Mouse (Mus musculus) left cerebral cortex, adult 9 months (tissue): ENCODE data around the gene Gm15517.
A peak's percentile ranks its signal among the peaks of the same experiment; 100 is the strongest.

Source experiments
- DNase-seq, 2 experiments: peaks; one replicate each; pipeline ENCODE4 v3.0.0; 2022; ENCODE audit warnings: low spot score in 2 of 2

Gm15517 gene

DNA sequence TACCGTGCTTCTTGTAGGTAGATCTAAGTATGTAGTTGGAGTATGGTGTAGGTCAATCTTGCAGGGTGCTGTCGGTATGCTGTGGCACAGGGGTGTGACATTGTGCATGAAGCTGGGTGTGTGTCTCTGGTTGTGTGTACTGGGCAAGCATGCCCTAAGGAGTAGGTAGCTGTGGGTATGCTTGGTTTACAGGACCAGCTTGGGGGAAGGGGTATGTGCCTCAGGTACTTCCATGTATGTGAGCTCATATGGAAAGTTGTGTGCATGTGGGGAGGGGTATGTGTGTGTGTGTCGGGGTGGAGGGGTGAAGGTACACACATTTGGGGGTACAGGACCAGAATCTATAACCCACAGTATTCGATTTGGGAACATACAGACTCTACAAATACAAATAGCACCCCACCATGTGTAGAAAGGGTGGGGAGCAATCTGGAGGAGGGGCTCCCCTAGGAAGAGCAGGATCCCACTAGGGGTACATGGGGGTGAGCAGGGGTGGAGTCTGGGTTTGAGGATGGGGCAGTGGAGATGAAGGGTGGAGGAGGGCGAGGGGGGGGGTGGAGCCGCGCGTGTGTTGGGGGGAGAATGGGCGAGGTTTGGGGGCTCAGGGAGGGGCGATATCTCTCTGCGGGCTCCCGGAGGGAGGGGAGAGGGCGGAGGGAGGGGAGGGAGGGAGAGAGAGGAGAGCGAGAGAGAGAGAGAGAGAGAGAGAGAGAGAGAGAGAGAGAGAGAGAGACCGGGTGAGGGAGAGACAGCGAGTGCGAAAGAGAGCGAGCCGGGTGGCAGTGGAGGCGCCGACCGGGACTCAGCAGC, 48.4 kb downstream of the Gm15517 start, which contains the start of gene Shank1:
Gene Shank1, plus strand, starts transcription at position 779 of the 810 bp plus-strand sequence.
- peak in 1 of 2 experiments; percentile 10 for DNase-seq

- DNase-seq: peak in 1 of 2 experiments; percentile 13
Measured at GRCm38 (mm10) chr7:44310285-44310877, 49.1 kb downstream of the Gm15517 start.

DNA sequence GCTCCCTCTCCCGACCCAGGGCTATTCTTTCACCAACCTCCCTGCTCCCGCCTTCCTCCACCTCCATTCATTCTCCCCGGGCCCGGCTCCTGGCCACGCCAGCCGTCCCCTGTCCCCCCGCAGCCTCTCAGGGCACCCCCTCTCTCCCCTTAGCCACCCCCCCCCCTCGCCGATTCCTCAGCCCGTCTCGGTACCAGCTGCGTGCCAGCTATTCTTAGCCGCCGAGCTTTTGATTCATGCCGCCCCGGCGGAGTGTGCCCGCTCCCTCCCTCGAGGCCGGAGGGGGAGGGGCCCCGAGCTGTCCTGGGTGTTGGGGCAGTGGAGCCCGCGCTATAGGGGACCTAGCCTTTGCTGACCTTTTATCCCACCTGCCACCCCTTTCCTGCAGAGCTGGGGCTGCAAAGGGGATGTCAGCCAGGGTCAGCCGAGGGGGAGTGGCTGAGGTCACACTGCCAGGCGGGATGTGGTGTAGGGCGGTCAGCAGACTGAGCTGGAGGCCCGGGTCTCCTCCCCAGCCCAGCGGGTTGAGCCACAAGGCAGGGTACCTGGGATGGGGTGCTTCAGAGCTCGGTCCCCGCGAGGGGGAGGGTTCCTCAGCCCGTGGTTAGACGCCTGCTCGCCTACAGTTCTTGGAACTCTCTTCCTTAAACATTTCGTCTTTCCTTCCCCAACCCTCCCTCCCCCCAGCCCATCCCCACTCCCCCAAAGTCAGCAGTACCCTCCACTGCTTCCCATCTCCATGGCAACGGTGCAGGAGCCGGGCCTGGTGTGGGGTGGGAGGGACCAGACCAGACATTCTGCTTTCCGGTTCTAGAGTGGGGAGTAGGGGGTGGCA, 49.8 kb downstream of the Gm15517 start:
- DNase-seq: peak in 1 of 2 experiments; percentile 78
